Mouse (Mus musculus): ENCODE measurements at regions not wholly inside any gene's neighbourhood (a gene's known extent, or its start where the extent isn't known, plus 50 kb on each side); places are given as distances from the start of the nearest gene placed in this dataset.

GRCm38 (mm10) chr5:76058011-76058410 is 79.8 kb upstream of the Kdr start:
- Histone ChIP-seq H3K4me3 (no peak overlapping the region), H3K4me1 (replicated peaks) (no peaks in the 10 kb centered on the region), H3K36me3 (no peaks in the 10 kb centered on the region), H3K27ac (no peak overlapping the region), H3K4me2 (no peak overlapping the region), H3K27me3 (no peaks in the 10 kb centered on the region), H3K9me3 (no peaks in the 10 kb centered on the region), H3K9ac (no peak overlapping the region)
- 76% methylated on average over 7 of the region's 7 CpGs for WGBS
- ATAC-seq (ENCODE audit: low FRiP score) = no peak

GRCm38 (mm10) chr5:76055849-76056248 is 77.6 kb upstream of the Kdr start:
- Histone ChIP-seq H3K9me3 (no peaks in the 10 kb centered on the region), H3K4me2 (no peak overlapping the region), H3K27me3 (no peaks in the 10 kb centered on the region), H3K9ac (no peak overlapping the region), H3K27ac (no peak overlapping the region), H3K4me3 (no peak overlapping the region), H3K4me1 (replicated peaks) (no peaks in the 10 kb centered on the region), H3K36me3 (no peaks in the 10 kb centered on the region)
- 82% methylated on average over 2 of the region's 2 CpGs for WGBS
- ATAC-seq (ENCODE audit: low FRiP score) = no peak

- no peak for ATAC-seq (ENCODE audit: low FRiP score)
- no peaks in the 10 kb centered on the region for H3K9me3 ChIP-seq
Observed at GRCm38 (mm10) chr5:76052782-76053181, 74.5 kb upstream of the Kdr start.

GRCm38 (mm10) chr5:76051658-76052057 is 73.4 kb upstream of the Kdr start:
- no peaks in the 10 kb centered on the region for H3K9me3 ChIP-seq
- WGBS = 85% methylated on average over 2 of the region's 2 CpGs
- no peak for ATAC-seq (ENCODE audit: low FRiP score)
- no peak overlapping the region for H3K4me2 ChIP-seq
- no peaks in the 10 kb centered on the region for H3K4me1 ChIP-seq (replicated peaks)
- no peak overlapping the region for H3K27ac ChIP-seq
- no peaks in the 10 kb centered on the region for H3K36me3 ChIP-seq
- no peak overlapping the region for H3K9ac ChIP-seq
- no peak overlapping the region for H3K4me3 ChIP-seq
- no peaks in the 10 kb centered on the region for H3K27me3 ChIP-seq

More at GRCm38 (mm10) chr5:76052782-76053181, 74.5 kb upstream of the Kdr start:
- H3K27ac ChIP-seq = no peak overlapping the region
- H3K4me2 ChIP-seq = no peak overlapping the region
- 87% methylated on average over 1 of the region's 1 CpGs for WGBS
- H3K4me3 ChIP-seq = no peak overlapping the region
- H3K9ac ChIP-seq = no peak overlapping the region
- no peaks in the 10 kb centered on the region for H3K36me3 ChIP-seq
- H3K27me3 ChIP-seq = no peaks in the 10 kb centered on the region
- no peaks in the 10 kb centered on the region for H3K4me1 ChIP-seq (replicated peaks)

GRCm38 (mm10) chr5:76048103-76048874 is 70.0 kb upstream of the Kdr start:
- Histone ChIP-seq H3K9ac (no peak overlapping the region), H3K4me3 (no peak overlapping the region), H3K27ac (no peak overlapping the region), H3K4me2 (no peak overlapping the region), H3K36me3 (no peaks in the 10 kb centered on the region), H3K4me1 (replicated peaks) (no peaks in the 10 kb centered on the region), H3K27me3 (no peaks in the 10 kb centered on the region), H3K9me3 (no peaks in the 10 kb centered on the region)
- WGBS = 84% methylated on average over 9 of the region's 9 CpGs
- ATAC-seq (ENCODE audit: low FRiP score) = no peak

- Histone ChIP-seq H3K9me3 (no peaks in the 10 kb centered on the region), H3K27ac (no peak overlapping the region), H3K4me2 (no peak overlapping the region), H3K27me3 (no peaks in the 10 kb centered on the region), H3K4me3 (no peak overlapping the region), H3K4me1 (replicated peaks) (no peaks in the 10 kb centered on the region), H3K9ac (no peak overlapping the region), H3K36me3 (no peaks in the 10 kb centered on the region)
- 80% methylated on average over 14 of the region's 14 CpGs for WGBS
- no peak for ATAC-seq (ENCODE audit: low FRiP score)
Observed at GRCm38 (mm10) chr5:76043521-76044510, 65.6 kb upstream of the Kdr start.

- H3K4me3 ChIP-seq = no peak overlapping the region
- no peaks in the 10 kb centered on the region for H3K36me3 ChIP-seq
- H3K4me2 ChIP-seq = no peak overlapping the region
- ATAC-seq (ENCODE audit: low FRiP score) = no peak
- H3K27ac ChIP-seq = no peak overlapping the region
- H3K4me1 ChIP-seq (replicated peaks) = no peaks in the 10 kb centered on the region
- no peaks in the 10 kb centered on the region for H3K9me3 ChIP-seq
- H3K27me3 ChIP-seq = no peaks in the 10 kb centered on the region
- 73% methylated on average over 10 of the region's 10 CpGs for WGBS
- H3K9ac ChIP-seq = no peak overlapping the region
Observed at GRCm38 (mm10) chr5:76040454-76041203, 62.4 kb upstream of the Kdr start.

DNA sequence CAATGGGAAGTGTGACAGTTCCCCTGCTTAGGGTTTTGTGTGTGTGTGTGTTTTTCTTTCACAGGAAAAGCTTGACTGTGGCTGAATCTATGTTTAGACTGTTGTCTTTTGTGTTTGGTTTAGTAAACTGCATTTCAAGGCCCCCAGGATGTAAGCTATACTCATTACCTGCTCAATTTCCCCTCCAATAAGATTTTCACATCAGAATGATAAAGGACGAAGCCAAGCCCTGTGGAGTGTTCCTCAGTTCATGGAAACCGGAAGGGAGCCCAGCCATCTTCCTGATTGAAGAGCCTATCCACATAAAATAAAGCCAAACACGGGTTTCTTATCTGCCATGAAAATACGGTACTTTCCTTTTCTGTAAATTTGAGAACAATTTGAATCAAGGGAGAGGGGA is 50.5 kb upstream of the Kdr start:
- H3K27ac ChIP-seq = no peak overlapping the region
- H3K9ac ChIP-seq = no peak overlapping the region
- 31% methylated on average over 4 of the region's 4 CpGs for WGBS
- H3K27me3 ChIP-seq = no peaks in the 10 kb centered on the region
- no peak overlapping the region for H3K4me2 ChIP-seq
- no peak for ATAC-seq (ENCODE audit: low FRiP score)
- H3K4me1 ChIP-seq (replicated peaks) = 0 out of 2 replicates have a peak, but pooled peaks cover 3% of the 10 kb centered on the region
- no peaks in the 10 kb centered on the region for H3K36me3 ChIP-seq
- no peaks in the 10 kb centered on the region for H3K9me3 ChIP-seq
- no peak overlapping the region for H3K4me3 ChIP-seq
